Mouse (Mus musculus) embryonic fibroblast, embryonic 13.5 days (primary cell): ENCODE data around the gene Adad2.

ENCODE experiments used
- CTCF ChIP-seq: IDR thresholded peaks from 2 replicates; pipeline ENCODE4 v1.5.1; 2011; ENCODE audit warnings: mild to moderate bottlenecking, control low read depth, low read length, moderate library complexity, borderline replicate concordance; ENCODE audit not compliant: insufficient read depth
- POLR2A ChIP-seq: IDR thresholded peaks from 2 replicates; pipeline ENCODE4 v1.6.1; 2011; ENCODE audit warnings: low read depth, mild to moderate bottlenecking, control low read depth, low read length, moderate library complexity

- no peak for TF ChIP-seq CTCF
- TF ChIP-seq POLR2A, result no peak
These were observed 20.4 kb downstream of the Adad2 start for GRCm38 (mm10) chr8:119632909-119633308.
